Mouse (Mus musculus): ENCODE data around the gene Ubl3. TPM values are rescaled to one million over a fixed set of nuclear protein-coding genes. Genes with fewer than 3 reads are reported as not detected.

The Ubl3 gene
- total RNA-seq (2014; rRNA removed) (58.0 and 61.8 TPM in 2 replicates), polyA plus RNA-seq (2012; rRNA removed) (32.4 and 38.4 TPM in 2 replicates)

DNA sequence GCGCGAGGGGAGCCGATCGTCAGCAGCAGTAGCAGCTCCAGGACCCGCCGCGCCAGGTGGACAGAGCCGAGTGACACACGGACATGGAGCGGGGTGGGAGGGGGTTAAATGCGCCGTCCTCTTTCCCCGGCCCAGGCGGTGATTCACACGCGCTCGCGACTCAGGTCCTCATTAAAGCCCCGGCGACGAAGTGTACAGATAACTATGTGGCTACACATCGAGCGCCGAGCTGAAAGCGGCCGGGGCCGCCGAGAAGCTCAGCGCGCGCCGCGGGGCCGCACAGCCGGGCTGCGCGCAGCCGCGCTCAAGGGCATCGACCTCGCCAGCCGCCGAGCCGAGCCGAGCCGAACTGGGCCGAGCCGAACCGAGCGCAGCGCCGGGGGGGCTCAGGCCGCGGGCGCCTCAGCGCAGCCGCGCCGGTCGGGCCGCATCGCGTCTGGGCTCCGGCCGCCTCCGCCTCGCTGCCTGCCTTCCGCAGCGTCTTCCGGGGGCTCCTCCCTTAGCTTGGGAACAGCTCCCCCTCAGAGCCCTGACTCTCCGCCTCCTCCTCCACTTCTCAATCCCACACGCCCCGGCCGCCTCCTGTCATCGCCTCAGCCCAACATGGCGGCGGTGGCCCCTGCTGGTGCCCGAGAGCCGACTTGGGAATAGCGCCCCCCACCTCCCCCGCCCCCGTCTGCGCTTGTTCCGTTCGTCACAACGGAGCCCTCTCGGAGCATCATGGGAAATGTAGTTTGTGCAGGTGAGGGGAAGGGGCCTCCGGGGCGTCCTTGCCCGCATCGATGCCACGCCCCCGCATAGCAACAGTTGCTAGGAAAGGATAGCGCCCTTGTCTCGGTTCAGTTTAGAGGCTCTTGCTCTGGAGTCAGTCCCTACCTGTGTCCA lies at the start of gene Ubl3:
Gene Ubl3, minus strand, starts transcription at position 603 of the 885 bp plus-strand sequence.
- DNase-seq (ENCODE audit: extremely low read depth, low read depth, low spot score) = peak; percentile 87
- Histone ChIP-seq H3K27me3 (ENCODE audit: control insufficient read depth, insufficient read depth, low read length) (no peaks in the 10 kb centered on the region), H3K27ac (replicated peaks; ENCODE audit: insufficient read depth, low read depth, low read length) (peak within 1 kb of the TSS; percentile 96), H3K4me1 (ENCODE audit: control insufficient read depth, insufficient read depth, low read length) (peaks cover 23% of the 10 kb centered on the region), H3K4me3 (ENCODE audit: insufficient read depth, low read depth, low read length) (peak within 1 kb of the TSS; percentile 80), H3K36me3 (ENCODE audit: control insufficient read depth, insufficient read depth, low read length) (no peaks in the 10 kb centered on the region), H3K9ac (ENCODE audit: low read depth, low read length) (peak within 1 kb of the TSS; percentile 88), H3K79me2 (ENCODE audit: control insufficient read depth, insufficient read depth, low read length) (peaks cover 17% of the 10 kb centered on the region; the same call in 1 of the 2 replicates)
- no peak for TF ChIP-seq CTCF (IDR thresholded peaks at IDR 0.05; ENCODE audit: low read depth, low read length)
- peak; percentile 62 for TF ChIP-seq POLR2A (IDR thresholded peaks at IDR 0.05; ENCODE audit: extremely low read depth, insufficient read depth, low read length)
- WGBS = 2% methylated on average over 90 of the region's 95 CpGs

DNA sequence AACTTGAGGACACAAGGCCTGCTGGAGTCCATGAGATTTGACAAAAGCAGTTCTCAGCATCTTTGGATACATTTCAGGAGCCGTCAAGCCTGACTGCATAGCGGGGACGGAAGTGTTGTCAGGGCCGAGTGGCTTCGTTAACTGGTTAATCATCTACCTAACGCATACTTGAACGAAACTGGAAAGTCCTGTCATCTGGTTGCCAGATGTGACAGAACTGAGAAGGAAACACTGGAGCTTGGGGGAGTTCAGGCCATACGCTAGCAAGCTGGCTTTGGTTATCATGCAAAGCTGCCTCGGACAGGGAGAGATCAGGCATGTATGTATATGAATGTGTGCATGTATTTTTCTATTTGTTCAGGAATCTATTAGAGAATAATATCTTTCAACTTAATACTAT lies 45.8 kb upstream of the Ubl3 start:
- Histone ChIP-seq H3K36me3 (ENCODE audit: control insufficient read depth, insufficient read depth, low read length) (no peaks in the 10 kb centered on the region), H3K9ac (ENCODE audit: low read depth, low read length) (no peak overlapping the region), H3K4me3 (ENCODE audit: insufficient read depth, low read depth, low read length) (no peak overlapping the region), H3K27ac (replicated peaks; ENCODE audit: insufficient read depth, low read depth, low read length) (no peak overlapping the region), H3K27me3 (ENCODE audit: control insufficient read depth, insufficient read depth, low read length) (no peaks in the 10 kb centered on the region), H3K4me1 (ENCODE audit: control insufficient read depth, insufficient read depth, low read length) (peaks cover 3% of the 10 kb centered on the region), H3K79me2 (ENCODE audit: control insufficient read depth, insufficient read depth, low read length) (no peaks in the 10 kb centered on the region)
- TF ChIP-seq POLR2A (IDR thresholded peaks at IDR 0.05; ENCODE audit: extremely low read depth, insufficient read depth, low read length) = no peak
- TF ChIP-seq CTCF (IDR thresholded peaks at IDR 0.05; ENCODE audit: low read depth, low read length) = no peak
- 29% methylated on average over 9 of the region's 9 CpGs for WGBS
- DNase-seq (ENCODE audit: extremely low read depth, low read depth, low spot score) = peak; percentile 51

DNA sequence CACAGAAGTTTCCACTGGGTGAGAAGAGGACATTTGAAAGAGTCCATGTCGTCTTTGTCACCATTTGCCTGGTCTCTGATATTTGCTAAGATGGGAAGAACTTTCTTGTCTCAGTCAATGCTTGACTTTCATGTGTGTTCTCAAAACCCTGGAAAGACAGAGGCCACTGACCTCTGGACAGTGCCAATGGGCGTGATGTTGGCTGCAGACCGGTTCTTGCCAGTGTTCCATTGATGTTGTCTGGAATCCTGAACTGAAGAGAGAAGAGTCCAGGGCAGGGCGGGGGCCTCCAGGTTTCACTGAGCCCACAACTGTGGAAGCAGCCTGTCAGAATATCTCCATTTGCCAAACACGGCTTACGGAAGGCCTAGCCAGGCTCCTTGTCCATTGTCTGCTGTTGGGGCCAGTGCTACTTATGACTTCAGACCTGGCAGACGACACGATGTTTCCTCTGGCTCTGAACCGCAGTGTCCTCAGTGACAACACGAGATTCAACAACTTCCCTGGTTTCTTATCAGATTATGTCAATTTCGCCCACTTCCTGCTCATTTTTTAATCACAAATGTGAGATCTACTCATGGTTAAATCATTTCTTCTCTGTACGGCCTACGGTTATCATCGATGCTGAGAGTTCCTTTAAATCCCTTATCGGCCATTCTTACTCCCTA lies 43.6 kb upstream of the Ubl3 start:
- Histone ChIP-seq H3K27ac (replicated peaks; ENCODE audit: insufficient read depth, low read depth, low read length) (no peak overlapping the region), H3K27me3 (ENCODE audit: control insufficient read depth, insufficient read depth, low read length) (no peaks in the 10 kb centered on the region), H3K79me2 (ENCODE audit: control insufficient read depth, insufficient read depth, low read length) (no peaks in the 10 kb centered on the region), H3K4me3 (ENCODE audit: insufficient read depth, low read depth, low read length) (no peak overlapping the region), H3K36me3 (ENCODE audit: control insufficient read depth, insufficient read depth, low read length) (no peaks in the 10 kb centered on the region), H3K9ac (ENCODE audit: low read depth, low read length) (no peak overlapping the region), H3K4me1 (ENCODE audit: control insufficient read depth, insufficient read depth, low read length) (no peaks in the 10 kb centered on the region; the same call in 1 of the 2 replicates)
- TF ChIP-seq CTCF (IDR thresholded peaks at IDR 0.05; ENCODE audit: low read depth, low read length) (no peak), POLR2A (IDR thresholded peaks at IDR 0.05; ENCODE audit: extremely low read depth, insufficient read depth, low read length) (no peak)
- DNase-seq (ENCODE audit: extremely low read depth, low read depth, low spot score) = peak; percentile 62
- 68% methylated on average over 15 of the region's 15 CpGs for WGBS

DNA sequence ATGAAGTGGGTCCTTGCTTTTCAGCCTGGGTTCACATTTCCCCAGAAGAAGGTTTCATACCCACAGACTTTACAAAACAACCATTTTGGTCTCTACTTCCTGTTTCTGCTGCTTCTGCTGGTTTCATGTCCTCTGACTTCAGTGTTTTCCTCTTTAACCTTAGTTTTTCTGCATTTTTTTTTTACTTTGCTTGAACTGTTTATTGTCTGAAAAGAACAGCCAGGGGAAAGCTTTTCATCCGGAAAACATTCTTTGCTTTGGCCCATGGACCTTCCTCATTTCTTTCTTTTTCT lies 42.8 kb upstream of the Ubl3 start:
- no peaks in the 10 kb centered on the region for H3K27me3 ChIP-seq (ENCODE audit: control insufficient read depth, insufficient read depth, low read length)
- H3K4me3 ChIP-seq (ENCODE audit: insufficient read depth, low read depth, low read length) = no peak overlapping the region
- no peaks in the 10 kb centered on the region for H3K79me2 ChIP-seq (ENCODE audit: control insufficient read depth, insufficient read depth, low read length)
- H3K9ac ChIP-seq (ENCODE audit: low read depth, low read length) = no peak overlapping the region
- 91% methylated on average over 1 of the region's 1 CpGs for WGBS
- no peaks in the 10 kb centered on the region for H3K36me3 ChIP-seq (ENCODE audit: control insufficient read depth, insufficient read depth, low read length)
- DNase-seq (ENCODE audit: extremely low read depth, low read depth, low spot score) = peak; percentile 26
- H3K27ac ChIP-seq (replicated peaks; ENCODE audit: insufficient read depth, low read depth, low read length) = no peak overlapping the region
- TF ChIP-seq POLR2A (IDR thresholded peaks at IDR 0.05; ENCODE audit: extremely low read depth, insufficient read depth, low read length) (no peak), CTCF (IDR thresholded peaks at IDR 0.05; ENCODE audit: low read depth, low read length) (no peak)
- H3K4me1 ChIP-seq (ENCODE audit: control insufficient read depth, insufficient read depth, low read length) = no peaks in the 10 kb centered on the region; the same call in 1 of the 2 replicates

DNA sequence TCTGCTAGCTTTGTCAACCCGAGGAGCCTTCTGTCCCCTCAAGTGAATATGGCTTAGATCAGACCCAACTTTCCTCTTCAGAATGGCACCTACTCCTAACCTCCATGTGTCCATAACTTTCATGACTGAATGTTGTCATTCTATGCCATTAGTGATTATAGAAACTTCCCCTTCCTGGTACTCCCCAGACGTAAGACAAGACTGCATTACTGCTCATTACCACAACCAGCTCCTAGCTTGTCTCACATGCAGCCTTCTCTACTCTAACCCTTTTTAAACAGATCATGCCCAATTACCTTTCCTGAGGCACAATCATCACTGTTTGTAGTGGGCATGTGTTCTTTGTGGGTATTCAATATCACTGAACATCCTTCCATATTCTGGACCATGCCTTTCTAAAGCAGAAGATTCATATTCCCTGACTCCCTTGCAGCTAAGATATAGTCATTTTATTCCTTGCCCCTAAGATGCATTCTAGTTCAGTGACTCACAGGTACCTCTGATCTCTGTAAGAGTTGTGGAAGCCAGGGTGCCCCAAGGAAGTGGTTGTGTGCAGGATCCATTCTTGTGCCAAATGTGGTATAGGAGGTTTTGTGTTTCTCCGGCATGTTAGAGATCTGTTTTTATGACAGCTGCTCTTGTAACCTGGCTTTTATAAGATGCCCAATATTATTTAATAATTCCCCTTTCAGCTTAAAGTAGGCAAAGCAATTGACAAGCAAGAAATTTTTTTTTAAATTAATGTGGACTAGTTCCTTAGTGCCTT lies 42.3 kb upstream of the Ubl3 start:
- Histone ChIP-seq H3K79me2 (ENCODE audit: control insufficient read depth, insufficient read depth, low read length) (no peaks in the 10 kb centered on the region), H3K27me3 (ENCODE audit: control insufficient read depth, insufficient read depth, low read length) (no peaks in the 10 kb centered on the region), H3K4me1 (ENCODE audit: control insufficient read depth, insufficient read depth, low read length) (no peaks in the 10 kb centered on the region; the same call in 1 of the 2 replicates), H3K4me3 (ENCODE audit: insufficient read depth, low read depth, low read length) (no peak overlapping the region), H3K36me3 (ENCODE audit: control insufficient read depth, insufficient read depth, low read length) (no peaks in the 10 kb centered on the region), H3K27ac (replicated peaks; ENCODE audit: insufficient read depth, low read depth, low read length) (no peak overlapping the region), H3K9ac (ENCODE audit: low read depth, low read length) (no peak overlapping the region)
- DNase-seq (ENCODE audit: extremely low read depth, low read depth, low spot score) = no peak
- no peak for TF ChIP-seq POLR2A (IDR thresholded peaks at IDR 0.05; ENCODE audit: extremely low read depth, insufficient read depth, low read length)
- TF ChIP-seq CTCF (IDR thresholded peaks at IDR 0.05; ENCODE audit: low read depth, low read length) = no peak
- WGBS = 86% methylated on average over 3 of the region's 3 CpGs
